Mouse (Mus musculus): ENCODE measurements around the gene Lrrc57. TPM values are rescaled to one million over a fixed set of nuclear protein-coding genes. Genes with fewer than 3 reads are reported as not detected.

The Lrrc57 gene
- total and polyA plus RNA-seq, 3 experiments: 11.1 to 17.5 TPM; not detected in 1

GRCm38 (mm10) chr2:120606021-120606690, 3.2 kb downstream of the Lrrc57 start (continued):
- TF ChIP-seq SMC3 (IDR thresholded peaks at IDR 0.05; ENCODE audit: low read depth, low read length) (peak; percentile 74), MAFK (IDR thresholded peaks at IDR 0.05; ENCODE audit: borderline replicate concordance, low read depth, low read length) (no peak), POLR2A (IDR thresholded peaks at IDR 0.05; ENCODE audit: control insufficient read depth in 1 of 2, insufficient read depth in 1 of 2, low read depth in 1 of 2, low read length in 2 of 2, poor library complexity in 1 of 2) (no peak), CHD2 (IDR thresholded peaks at IDR 0.05; ENCODE audit: low read length) (no peak), TCF12 (IDR thresholded peaks at IDR 0.05; ENCODE audit: low read depth, low read length) (no peak), TBP (IDR thresholded peaks at IDR 0.05; ENCODE audit: low read depth, low read length) (no peak), MYC (IDR thresholded peaks at IDR 0.05; ENCODE audit: low read depth, low read length) (0 out of 2 replicates have a peak, but pooled peaks have one; percentile 43), ETS1 (IDR thresholded peaks at IDR 0.05; ENCODE audit: low read depth, low read length) (no peak), NRF1 (IDR thresholded peaks at IDR 0.05; ENCODE audit: insufficient read depth, low read depth, low read length, poor library complexity, severe bottlenecking) (no peak), ZNF384 (IDR thresholded peaks at IDR 0.05; ENCODE audit: low read depth, low read length) (no peak), ZMIZ1 (IDR thresholded peaks at IDR 0.05; ENCODE audit: low read depth, low read length) (no peak)

GRCm38 (mm10) chr2:120599506-120599905, 9.8 kb downstream of the Lrrc57 start:
- no peak for TF ChIP-seq ELF1 (IDR thresholded peaks at IDR 0.05; ENCODE audit: low read depth, low read length)
- TF ChIP-seq ETS1 (IDR thresholded peaks at IDR 0.05; ENCODE audit: low read depth, low read length): no peak
- TF ChIP-seq ZNF384 (IDR thresholded peaks at IDR 0.05; ENCODE audit: low read depth, low read length): no peak
- no peak for TF ChIP-seq RCOR1 (IDR thresholded peaks at IDR 0.05; ENCODE audit: low read depth, low read length)
- no peak for TF ChIP-seq MXI1 (IDR thresholded peaks at IDR 0.05; ENCODE audit: low read depth, low read length)
- no peak for TF ChIP-seq ZKSCAN1 (IDR thresholded peaks at IDR 0.05; ENCODE audit: low read depth, low read length)
- no peak for TF ChIP-seq ZC3H11A (IDR thresholded peaks at IDR 0.05; ENCODE audit: low read depth, low read length)
- no peak for TF ChIP-seq CHD2 (IDR thresholded peaks at IDR 0.05; ENCODE audit: low read length)
- TF ChIP-seq CHD1 (IDR thresholded peaks at IDR 0.05; ENCODE audit: low read depth, low read length): no peak
- no peak for TF ChIP-seq HCFC1 (IDR thresholded peaks at IDR 0.05; ENCODE audit: low read depth, low read length)
- TF ChIP-seq JUND (IDR thresholded peaks at IDR 0.05; ENCODE audit: low read depth, low read length): no peak
- TF ChIP-seq ZMIZ1 (IDR thresholded peaks at IDR 0.05; ENCODE audit: low read depth, low read length): no peak
- TF ChIP-seq USF1 (IDR thresholded peaks at IDR 0.05; ENCODE audit: low read depth, low read length): no peak
- Histone ChIP-seq H3K4me3 (ENCODE audit: control insufficient read depth in 1 of 2, insufficient read depth in 1 of 2, low read depth in 2 of 2, low read length in 2 of 2) (no peak overlapping the region), H3K9me3 (replicated peaks; ENCODE audit: insufficient read depth, low read length) (no peaks in the 10 kb centered on the region), H3K27ac (ENCODE audit: control insufficient read depth, low read depth, low read length) (no peak overlapping the region), H3K79me2 (ENCODE audit: control insufficient read depth, insufficient read depth, low read length, poor library complexity) (no peaks in the 10 kb centered on the region), H3K27me3 (ENCODE audit: control insufficient read depth in 1 of 2, insufficient read depth in 2 of 2, low read length in 2 of 2) (no peaks in the 10 kb centered on the region), H3K4me1 (ENCODE audit: control insufficient read depth in 1 of 2, insufficient read depth in 2 of 2, low read length in 2 of 2) (no peaks in the 10 kb centered on the region), H3K9ac (ENCODE audit: control insufficient read depth, low read depth, low read length, poor library complexity, severe bottlenecking) (no peak overlapping the region), H3K36me3 (ENCODE audit: control insufficient read depth in 1 of 2, insufficient read depth in 2 of 2, low read length in 2 of 2) (peaks cover 2 to 40% of the 10 kb centered on the region in 2 experiments)
- no peak for DNase-seq (ENCODE audit: low read depth, low spot score)

Data from MEL (cell line).